Mouse (Mus musculus): ENCODE results near the gene H60c. TPM values are rescaled to one million over a fixed set of nuclear protein-coding genes. Genes with fewer than 3 reads are reported as not detected.

The H60c gene
- 1.4 TPM in 1 of 2 replicates, not detected in the other for polyA plus RNA-seq (2012; rRNA removed; ENCODE audit: low replicate concordance)

GRCm38 (mm10) chr10:3267671-3268070 is at the start of gene H60c:
Gene H60c (minus strand): TSS chr10:3267771.

Other genes with a start within 250 kb of the H60c start
- gene Ppp1r14c, start 98.3 kb upstream of the H60c start, polyA plus RNA-seq (2012; rRNA removed; ENCODE audit: low replicate concordance) = 0.06 and 0.78 TPM in 2 replicates